Mouse (Mus musculus) spleen, adult 2 months (tissue): ENCODE data around the gene Vmn1r222. TPM values are rescaled to one million over a fixed set of nuclear protein-coding genes. Genes with fewer than 3 reads are reported as not detected.
"Not testable (repeated sequence)": the region's sequence is repeated elsewhere in the genome, so short reads cannot be mapped to it uniquely, and the experiment has no call there.

Source experiments
- DNase-seq, 2 experiments: peaks; one replicate each; pipeline versions ENCODE4 v3.0.0 to v3.0.0-alpha.2; 2012 to 2021; ENCODE audit warnings: low spot score in 2 of 2, low read depth in 1 of 2
- H3K27ac ChIP-seq: fragments of 200-500 bp; 2 replicates; pipeline ENCODE4 v1.5.1; 2012; ENCODE audit warnings: low read length, inconsistent platforms; ENCODE audit not compliant: insufficient read depth
- H3K27me3 ChIP-seq: fragments of 200-500 bp; 2 replicates; pipeline ENCODE4 v1.6.1; 2012; ENCODE audit warnings: mild to moderate bottlenecking, moderate library complexity, low read length, inconsistent platforms; ENCODE audit not compliant: control insufficient read depth, insufficient read depth
- H3K36me3 ChIP-seq: fragments of 200-500 bp; 2 replicates; pipeline ENCODE4 v1.6.1; 2012; ENCODE audit warnings: mild to moderate bottlenecking, low read length, inconsistent platforms; ENCODE audit not compliant: control insufficient read depth, insufficient read depth
- H3K4me1 ChIP-seq: fragments of 200-500 bp; 2 replicates; pipeline ENCODE4 v1.6.1; 2011; ENCODE audit warnings: inconsistent platforms; ENCODE audit not compliant: control insufficient read depth, insufficient read depth, insufficient read length
- H3K4me3 ChIP-seq: fragments of 200-500 bp; 2 replicates; pipeline ENCODE4 v1.5.1; 2011; ENCODE audit warnings: mild to moderate bottlenecking, inconsistent platforms; ENCODE audit not compliant: insufficient read depth, insufficient read length; ENCODE audit errors: extremely low read depth
- CTCF ChIP-seq: fragments of 200-500 bp; IDR thresholded peaks from 2 replicates; pipeline ENCODE4 v1.5.1; 2011; ENCODE audit warnings: mild to moderate bottlenecking, inconsistent platforms; ENCODE audit not compliant: insufficient read depth, insufficient read length, insufficient replicate concordance; ENCODE audit errors: extremely low read depth
- POLR2A ChIP-seq: fragments of 200-500 bp; IDR thresholded peaks from 2 replicates; pipeline ENCODE4 v1.6.1; 2011; ENCODE audit warnings: low read depth, low read length, inconsistent platforms
- WGBS: fragments of 180-500 bp; shearing (Covaris S2); methylation state at CpG from one replicate; pipeline ENCODE4 v1.1.7; 2018; 5-methylcytosine and 5-hydroxymethylcytosine counted together
- polyA plus RNA-seq: library from polyadenylated mRNA; depleted of rRNA; stranded (reverse); fragments of >200 nt; gene quantifications from 2 replicates; pipeline ENCODE4 v1.2.3, GENCODE M21; 2012; rRNA removed

Vmn1r222 gene
- polyA plus RNA-seq, 1 experiment = not detected

GRCm38 (mm10) chr13:23258546-23259048, 22.9 kb upstream of the Vmn1r222 start:
- WGBS = 90% methylated on average over 2 of the region's 2 CpGs
- Histone ChIP-seq H3K4me3 (no peak overlapping the region), H3K36me3 (no peaks in the 10 kb centered on the region), H3K4me1 (no peaks in the 10 kb centered on the region), H3K27ac (no peak overlapping the region), H3K27me3 (no peaks in the 10 kb centered on the region)
- TF ChIP-seq CTCF = no peak
- no peak for TF ChIP-seq POLR2A
- DNase-seq = no peak

GRCm38 (mm10) chr13:23246834-23247233, 11.1 kb upstream of the Vmn1r222 start, which contains the start of gene Vmn1r223:
TSS of gene Vmn1r223 (plus strand) at chr13:23247134.
- H3K4me3 ChIP-seq, DNase-seq, H3K27me3 ChIP-seq, H3K36me3 ChIP-seq, H3K27ac ChIP-seq, H3K4me1 ChIP-seq: not testable (repeated sequence)
- 84% methylated on average over 1 of the region's 1 CpGs for WGBS

DNA sequence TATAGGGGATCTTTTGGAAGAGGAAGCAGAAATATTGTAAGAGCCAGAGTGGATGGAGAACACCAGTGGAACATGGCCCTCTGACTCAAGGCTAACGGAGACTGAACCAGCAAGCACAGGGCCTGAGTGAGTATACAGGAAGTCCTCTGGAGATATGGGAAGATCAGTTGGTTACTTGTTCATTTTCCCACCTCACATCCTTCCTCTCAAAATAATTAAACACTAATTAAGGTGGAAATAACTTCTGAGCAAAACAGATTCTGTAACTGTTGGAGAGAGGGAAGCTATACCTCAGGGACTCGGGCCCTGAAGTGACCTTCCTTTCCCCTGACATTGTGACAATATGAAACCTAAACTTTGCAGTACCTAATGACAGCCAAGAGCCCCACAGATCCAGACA, 21.9 kb downstream of the Vmn1r222 start, which contains the start of gene Vmn1r221:
Gene Vmn1r221 (plus strand): TSS at position 301 of the 400 bp plus-strand sequence.
- not testable (repeated sequence) for H3K36me3 ChIP-seq, H3K27me3 ChIP-seq, H3K4me1 ChIP-seq, H3K27ac ChIP-seq, DNase-seq, H3K4me3 ChIP-seq
- 78% methylated on average over 2 of the region's 2 CpGs for WGBS

- H3K4me1 ChIP-seq, DNase-seq: not testable (repeated sequence)
These were observed 31.9 kb downstream of the Vmn1r222 start for GRCm38 (mm10) chr13:23203885-23204284.

DNA sequence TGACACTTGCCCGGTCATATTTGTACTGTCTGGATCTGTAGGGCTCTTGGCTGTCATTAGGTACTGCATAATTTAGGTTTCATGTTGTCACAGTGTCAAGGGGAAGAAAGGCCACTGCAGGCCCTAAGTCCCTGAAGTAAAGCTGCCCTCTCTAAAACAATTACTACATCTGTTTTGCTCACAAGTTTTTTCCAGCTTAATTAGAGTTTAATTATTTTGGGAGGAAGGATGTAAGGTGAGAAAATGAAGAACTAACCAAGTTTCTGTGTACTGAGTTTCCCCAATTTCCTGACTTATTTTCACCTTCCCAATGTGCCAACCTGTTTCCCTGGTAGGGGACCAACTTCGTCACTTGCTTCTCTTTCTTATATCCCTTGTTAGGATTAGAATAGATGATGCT, 47.9 kb downstream of the Vmn1r222 start, which contains the start of gene Vmn1r220:
Gene Vmn1r220 (minus strand): TSS at position 101 of the 400 bp plus-strand sequence.
- Histone ChIP-seq H3K4me3 (no peak within 1 kb of the TSS), H3K36me3 (no peaks in the 10 kb centered on the region), H3K27ac (no peak within 1 kb of the TSS), H3K4me1 (no peaks in the 10 kb centered on the region), H3K27me3 (no peaks in the 10 kb centered on the region)
- 81% methylated on average over 2 of the region's 2 CpGs for WGBS
- TF ChIP-seq CTCF (no peak), POLR2A (no peak)
- no peak for DNase-seq

More at GRCm38 (mm10) chr13:23203885-23204284, 31.9 kb downstream of the Vmn1r222 start:
- not testable (repeated sequence) for H3K27ac ChIP-seq, H3K36me3 ChIP-seq, H3K4me3 ChIP-seq, H3K27me3 ChIP-seq
- WGBS = 64% methylated on average over 1 of the region's 1 CpGs

Other genes starting within 250 kb of the Vmn1r222 start
- not detected in 2 replicates for gene Vmn1r213, start 228.3 kb downstream of the Vmn1r222 start, polyA plus RNA-seq
- not detected in 2 replicates for gene Vmn1r214, start 205.5 kb downstream of the Vmn1r222 start, polyA plus RNA-seq
- gene Vmn1r215, start 167.9 kb downstream of the Vmn1r222 start, polyA plus RNA-seq = not detected in 2 replicates
- not detected in 2 replicates for gene Vmn1r217, start 117.7 kb downstream of the Vmn1r222 start, polyA plus RNA-seq
- not detected in 2 replicates for gene Vmn1r218, start 102.8 kb downstream of the Vmn1r222 start, polyA plus RNA-seq
- not detected in 2 replicates for gene Vmn1r219, start 76.6 kb downstream of the Vmn1r222 start, polyA plus RNA-seq
- gene Vmn1r220, start 48.0 kb downstream of the Vmn1r222 start, polyA plus RNA-seq = not detected in 2 replicates
- not detected in 2 replicates for gene Vmn1r221, start 21.8 kb downstream of the Vmn1r222 start, polyA plus RNA-seq
- gene Vmn1r223, start 11.2 kb upstream of the Vmn1r222 start, polyA plus RNA-seq = not detected in 2 replicates
- gene Zfp322a, start 133.3 kb upstream of the Vmn1r222 start, polyA plus RNA-seq = 0.70 and 0.90 TPM in 2 replicates
- 1.8 TPM in 2 replicates for gene Abt1, start 187.9 kb upstream of the Vmn1r222 start, polyA plus RNA-seq
- gene Btn1a1, start 230.0 kb upstream of the Vmn1r222 start, polyA plus RNA-seq = 0.19 and 0.56 TPM in 2 replicates